Mouse (Mus musculus) bone marrow macrophage, adult 2 months (primary cell): Measurements from ENCODE around the gene Zmynd15.

Source experiments
- CTCF ChIP-seq: IDR thresholded peaks from 2 replicates; pipeline ENCODE4 v1.5.1; 2012; ENCODE audit warnings: low read depth, mild to moderate bottlenecking, low read length, moderate library complexity
- POLR2A ChIP-seq: IDR thresholded peaks from 2 replicates; pipeline ENCODE4 v1.6.1; 2012; ENCODE audit warnings: mild to moderate bottlenecking, low read depth, low read length, borderline replicate concordance

DNA sequence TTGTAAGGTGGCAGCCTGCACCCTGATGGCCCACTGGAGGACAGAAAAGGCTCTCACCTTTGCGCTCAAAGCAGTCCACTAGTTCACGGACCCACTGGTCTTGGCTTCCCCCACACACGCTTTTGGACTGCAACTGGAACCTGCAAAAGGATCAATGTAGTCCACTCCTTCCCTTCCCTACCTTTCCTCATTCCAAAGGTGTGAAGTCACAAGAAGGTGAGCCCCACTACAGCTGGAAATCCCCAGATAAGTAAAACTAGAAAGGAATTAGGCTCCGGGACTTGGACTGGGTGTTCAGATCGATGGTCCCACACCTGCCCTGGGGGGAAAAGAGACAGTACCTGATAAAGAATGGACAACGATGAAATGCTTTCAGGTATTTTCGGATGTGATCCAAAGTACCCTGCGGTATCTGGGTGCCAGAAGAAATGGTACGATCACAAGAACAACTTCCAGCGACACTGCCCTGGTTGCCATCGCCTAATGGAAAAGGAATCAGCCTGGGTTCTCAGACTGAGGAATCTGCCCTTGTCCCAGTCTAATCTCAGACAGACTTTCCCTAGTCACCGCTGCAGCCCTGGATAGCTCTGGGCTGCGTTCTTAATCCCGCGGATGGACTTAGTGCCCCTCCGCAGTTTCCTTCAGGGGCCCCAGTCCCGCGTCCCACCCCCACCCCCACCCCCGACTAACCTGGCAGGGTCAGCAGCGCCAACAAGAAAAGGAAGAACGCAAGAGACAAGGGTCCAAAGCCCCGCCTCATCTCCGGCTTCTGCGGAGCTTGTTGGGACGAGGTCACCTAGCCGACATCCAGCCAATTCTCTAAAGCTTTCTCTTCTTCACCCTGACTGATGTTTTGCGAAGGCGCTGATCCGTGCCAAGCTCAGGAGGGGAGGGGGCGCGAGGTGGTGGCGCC lies at the start of gene Zmynd15:
- TF ChIP-seq CTCF (no peak), POLR2A (no peak)
